Mouse (Mus musculus) C2C12 (cell line): ENCODE results near the gene Il21. TPM values are rescaled to one million over a fixed set of nuclear protein-coding genes. Genes with fewer than 3 reads are reported as not detected.

Experiments used
- H3K27me3 ChIP-seq: one replicate; pipeline ENCODE4 v1.6.1; 2011; ENCODE audit not compliant: control insufficient read depth, insufficient read depth, insufficient read length
- H3K36me3 ChIP-seq: one replicate; pipeline ENCODE4 v1.6.1; 2011; ENCODE audit not compliant: control insufficient read depth, insufficient read depth
- H3K4me3 ChIP-seq: one replicate; pipeline ENCODE4 v1.5.1; 2011; ENCODE audit warnings: mild to moderate bottlenecking, control low read depth; ENCODE audit not compliant: poor library complexity, insufficient read depth, severe bottlenecking
- H3K79me2 ChIP-seq: one replicate; pipeline ENCODE4 v1.6.1; 2011; ENCODE audit not compliant: control insufficient read depth, insufficient read depth
- H3K79me3 ChIP-seq: one replicate; pipeline ENCODE4 v1.6.1; 2011; ENCODE audit warnings: low read depth, control low read depth
- H3ac ChIP-seq: one replicate; pipeline ENCODE3; 2011; ENCODE audit warnings: low read depth; ENCODE audit not compliant: control insufficient read depth, insufficient read length
- CEBPB ChIP-seq: IDR thresholded peaks from one replicate; pipeline ENCODE4 v1.6.1; 2011; ENCODE audit warnings: low read depth, mild to moderate bottlenecking, control low read depth, moderate library complexity
- MYOG ChIP-seq: IDR thresholded peaks from one replicate; pipeline ENCODE4 v1.6.1; 2011; ENCODE audit not compliant: control insufficient read depth, insufficient read length; ENCODE audit errors: extremely low read depth
- microRNA-seq: library from miRNA; unstranded; fragments of <30 nt; microRNA quantifications from one replicate; pipeline ENCODE4, GENCODE M21; 2019; ENCODE audit warnings: borderline microRNAs expressed
- polyA plus RNA-seq: library from polyadenylated mRNA; unstranded; fragments of >200 nt; fragmentation: generic; extraction: Trizol; gene quantifications from one replicate; pipeline ENCODE4 v1.2.1, GENCODE M21; 2012; ENCODE audit warnings: missing spikeins

Il21 gene
- polyA plus RNA-seq, 1 experiment, result not detected

DNA sequence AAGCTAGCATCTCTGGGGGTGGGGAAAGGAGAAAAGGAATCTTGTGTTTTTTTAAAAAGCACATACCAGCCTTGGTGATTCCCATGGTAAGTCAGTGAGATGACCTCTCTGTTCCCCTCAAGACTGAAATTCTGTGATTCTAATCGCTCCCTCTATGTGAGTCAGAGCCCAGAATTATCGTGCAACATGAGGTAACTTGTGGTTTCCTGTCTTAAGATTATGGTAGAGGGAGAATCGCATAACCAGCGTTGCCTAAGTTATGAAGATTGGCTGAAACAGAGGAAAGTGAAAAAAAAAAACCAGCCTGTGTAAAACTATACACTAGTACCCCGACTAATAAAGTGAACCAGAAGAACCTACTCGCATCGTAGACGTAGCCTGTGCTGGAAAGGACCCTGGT, 59.2 kb downstream of the Il21 start:
- Histone ChIP-seq H3K4me3 (no peak overlapping the region), H3K36me3 (no peaks in the 10 kb centered on the region), H3ac (no peak overlapping the region), H3K79me3 (no peaks in the 10 kb centered on the region), H3K27me3 (no peaks in the 10 kb centered on the region), H3K79me2 (no peaks in the 10 kb centered on the region)
- TF ChIP-seq MYOG, result no peak
- peak; percentile 50 for TF ChIP-seq CEBPB

Small RNA genes lying within 50 kb of the gene (microRNA-seq; reads per million reads assigned to microRNA genes)
- not detected for gene Gm24169

Other genes starting within 250 kb of the Il21 start
- gene Adad1, start 169.1 kb downstream of the Il21 start, polyA plus RNA-seq, result not detected
- gene Il2, start 106.7 kb downstream of the Il21 start, polyA plus RNA-seq, result not detected
- gene Bbs12, start 79.9 kb upstream of the Il21 start, polyA plus RNA-seq, result 2.8 TPM
- gene Cetn4, start 80.1 kb upstream of the Il21 start, polyA plus RNA-seq, result 0.75 TPM
- gene Fgf2, start 115.7 kb upstream of the Il21 start, polyA plus RNA-seq, result 0.49 TPM
- 19.6 TPM for gene Spata5, start 187.3 kb upstream of the Il21 start, polyA plus RNA-seq
- gene Nudt6, start 187.6 kb upstream of the Il21 start, polyA plus RNA-seq, result 8.4 TPM